ENCODE assay signal across 8 mouse cellular contexts in the genomic region with DNA sequence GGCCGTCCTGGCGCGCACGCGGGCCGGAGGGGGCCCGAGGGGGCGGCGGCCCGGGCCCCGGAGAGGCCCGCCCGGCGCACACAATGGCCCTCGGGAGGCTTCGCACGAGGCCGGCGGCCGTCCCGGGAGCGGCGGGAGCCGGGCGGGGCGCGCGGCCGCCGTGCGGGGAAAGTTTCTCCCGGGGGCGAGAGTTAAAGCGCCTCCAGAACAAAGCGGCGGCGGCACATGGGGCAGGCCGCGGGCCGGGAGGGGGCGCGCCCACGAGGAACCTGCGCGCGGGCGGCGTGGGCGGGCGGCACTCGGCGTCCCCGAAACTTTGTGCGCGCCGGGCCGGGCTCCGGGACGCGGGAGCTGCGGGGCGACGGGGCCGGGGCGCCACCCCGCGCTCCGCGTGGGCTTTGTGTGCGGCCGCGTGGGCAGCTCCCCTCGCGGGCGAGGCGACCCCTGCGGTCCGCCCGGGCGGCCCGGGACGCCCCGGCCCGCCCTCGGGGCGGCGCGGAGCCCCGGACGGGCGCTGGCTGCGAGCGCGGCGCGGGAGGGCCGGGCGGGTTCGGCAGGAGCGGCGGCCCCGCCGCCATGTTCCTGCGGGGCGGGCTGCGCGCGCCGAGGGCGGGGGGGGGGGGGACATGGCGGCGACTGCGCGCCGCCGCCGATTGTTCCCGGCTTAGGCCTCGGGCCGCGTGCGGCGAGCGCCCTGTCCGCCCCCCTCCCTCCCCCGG. TPM values are rescaled to one million over a fixed set of nuclear protein-coding genes. Genes with fewer than 3 reads are reported as not detected.
DNase-seq lines count a peak whose midpoint lies in the region; ATAC-seq and TF ChIP-seq lines count a peak whose summit lies in the region.

No protein-coding gene starts in this region.

- peaks cover 32% of the 10 kb centered on the region for H3K36me3 ChIP-seq in forebrain, embryonic 14.5 days (ENCODE audit: control insufficient read depth, insufficient read depth, low read length)
- peaks cover 15% of the 10 kb centered on the region for H3K36me3 ChIP-seq in hindbrain, embryonic 15.5 days
- H3K36me3 ChIP-seq in limb, embryonic 14.5 days (ENCODE audit: control insufficient read depth, insufficient read depth, low read length): peaks cover 35% of the 10 kb centered on the region
- H3K36me3 ChIP-seq in myocyte (ENCODE audit: control insufficient read depth, insufficient read depth): peaks cover 18% of the 10 kb centered on the region

- peak overlapping the region; percentile 98 for H3K9ac ChIP-seq in forebrain, embryonic 14.5 days (ENCODE audit: low read length)
- H3K9ac ChIP-seq in hindbrain, embryonic 15.5 days: peak overlapping the region; percentile 95
- H3K9ac ChIP-seq in limb, embryonic 14.5 days (ENCODE audit: low read depth, low read length, severe bottlenecking): peak overlapping the region; percentile 99

- peak; percentile 60 for ATAC-seq in forebrain, embryonic 14.5 days
- ATAC-seq in hindbrain, embryonic 15.5 days (ENCODE audit: low FRiP score, low read depth): peak; percentile 69
- ATAC-seq in limb, embryonic 14.5 days (ENCODE audit: low FRiP score, low read depth): peak; percentile 57

- H3K4me3 ChIP-seq in forebrain, embryonic 14.5 days (ENCODE audit: low read depth, low read length): peak overlapping the region; percentile 87
- H3K4me3 ChIP-seq in hindbrain, embryonic 15.5 days: peak overlapping the region; percentile 78
- peak overlapping the region; percentile 94 for H3K4me3 ChIP-seq in limb, embryonic 14.5 days (replicated peaks; ENCODE audit: low read length)
- H3K4me3 ChIP-seq in myocyte: peak overlapping the region; percentile 48

- 1% methylated on average over 39 of the region's 126 CpGs for WGBS in forebrain, embryonic 14.5 days
- under 1% methylated on average over 54 of the region's 126 CpGs for WGBS in hindbrain, embryonic 15.5 days
- WGBS in limb, embryonic 14.5 days: 0% methylated on average over 17 of the region's 126 CpGs

- peak overlapping the region; percentile 97 for H3ac ChIP-seq in myocyte (ENCODE audit: control insufficient read depth, insufficient read length)

- H3K27ac ChIP-seq in forebrain, embryonic 14.5 days (ENCODE audit: low read depth, low read length): peak overlapping the region; percentile 95
- H3K27ac ChIP-seq in hindbrain, embryonic 15.5 days (replicated peaks): peak overlapping the region; percentile 91
- peak overlapping the region; percentile 94 for H3K27ac ChIP-seq in limb, embryonic 14.5 days (replicated peaks; ENCODE audit: low read depth, low read length)

- peaks cover 16% of the 10 kb centered on the region for H3K4me1 ChIP-seq in forebrain, embryonic 14.5 days (ENCODE audit: control insufficient read depth, insufficient read depth, low read length)
- H3K4me1 ChIP-seq in hindbrain, embryonic 15.5 days (replicated peaks): peaks cover 37% of the 10 kb centered on the region
- H3K4me1 ChIP-seq in limb, embryonic 14.5 days (ENCODE audit: control insufficient read depth, insufficient read depth, low read length): peaks cover 13% of the 10 kb centered on the region

- peak overlapping the region; percentile 90 for H3K4me2 ChIP-seq in forebrain, embryonic 14.5 days (ENCODE audit: low read length)
- peak overlapping the region; percentile 95 for H3K4me2 ChIP-seq in hindbrain, embryonic 15.5 days
- peak overlapping the region; percentile 96 for H3K4me2 ChIP-seq in limb, embryonic 14.5 days (replicated peaks; ENCODE audit: low read depth, low read length, severe bottlenecking)
- H3K4me2 ChIP-seq in myocyte (ENCODE audit: low read depth): no peak overlapping the region

- no peak for TF ChIP-seq POLR2A in limb, embryonic 14.5 days (IDR thresholded peaks at IDR 0.05; ENCODE audit: borderline replicate concordance, extremely low read depth, insufficient read depth, insufficient read length)
- peak; percentile 59 for TF ChIP-seq POLR2A in myocyte (IDR thresholded peaks at IDR 0.05; ENCODE audit: insufficient read length, low read depth)

- no peaks in the 10 kb centered on the region for H3K27me3 ChIP-seq in forebrain, embryonic 14.5 days (replicated peaks; ENCODE audit: control insufficient read depth, insufficient read depth, low read length)
- peaks cover 5% of the 10 kb centered on the region; the same call in 1 of the 2 replicates for H3K27me3 ChIP-seq in hindbrain, embryonic 15.5 days
- no peaks in the 10 kb centered on the region; the same call in 1 of the 2 replicates for H3K27me3 ChIP-seq in limb, embryonic 14.5 days (ENCODE audit: control insufficient read depth, insufficient read depth, low read length)
- no peaks in the 10 kb centered on the region for H3K27me3 ChIP-seq in myocyte (ENCODE audit: control insufficient read depth, insufficient read depth, insufficient read length)

- peak; percentile 16 for DNase-seq in layer of hippocampus, adult 11-12 months (ENCODE audit: low spot score)
- DNase-seq in layer of hippocampus, adult 9-11 months: no peak
- DNase-seq in adrenal gland, postnatal 25 days: peak; percentile 40
- DNase-seq in forebrain, embryonic 14.5 days (ENCODE audit: low spot score): peak; percentile 37
- DNase-seq in limb, embryonic 14.5 days (ENCODE audit: low spot score): peak; percentile 39
- DNase-seq in testis, postnatal 10 days (ENCODE audit: low spot score): peak; percentile 74

- peaks cover 29% of the 10 kb centered on the region for H3K79me2 ChIP-seq in myocyte (ENCODE audit: control insufficient read depth, insufficient read depth)

- H3K9me3 ChIP-seq in forebrain, embryonic 14.5 days (replicated peaks; ENCODE audit: control insufficient read depth, low read length): no peaks in the 10 kb centered on the region
- H3K9me3 ChIP-seq in hindbrain, embryonic 15.5 days: no peaks in the 10 kb centered on the region
- no peaks in the 10 kb centered on the region for H3K9me3 ChIP-seq in limb, embryonic 14.5 days (ENCODE audit: control insufficient read depth, low read length)

TF ChIP-seq in myocyte, 11 proteins besides CTCF, POLR2A, EP300 and RAD21:
- TF ChIP-seq USF1 (IDR thresholded peaks at IDR 0.05; ENCODE audit: low read depth): no peak
- no peak for TF ChIP-seq MYOG (IDR thresholded peaks at IDR 0.05; ENCODE audit: control insufficient read depth in 1 of 3, insufficient read depth in 1 of 3, insufficient read length in 2 of 3, low read depth in 2 of 3)
- TF ChIP-seq TCF12 (IDR thresholded peaks at IDR 0.05; ENCODE audit: insufficient read depth, poor library complexity, severe bottlenecking): no peak
- no peak for TF ChIP-seq CEBPB (IDR thresholded peaks at IDR 0.05; ENCODE audit: insufficient read depth, poor library complexity, severe bottlenecking)
- no peak for TF ChIP-seq POLR2AphosphoS2 (IDR thresholded peaks at IDR 0.05; ENCODE audit: insufficient read length, low read depth)
- no peak for TF ChIP-seq TCF3 (IDR thresholded peaks at IDR 0.05; ENCODE audit: insufficient read length, low read depth)
- TF ChIP-seq SRF (IDR thresholded peaks at IDR 0.05; ENCODE audit: control insufficient read depth, insufficient read length, low read depth): no peak
- TF ChIP-seq E2F4 (IDR thresholded peaks at IDR 0.05; ENCODE audit: insufficient read depth): no peak
- no peak for TF ChIP-seq MAX (IDR thresholded peaks at IDR 0.05; ENCODE audit: low read depth)

RNA-seq across cellular contexts. Expression of gene Gpc5, which starts 50.5 kb away (rescaled TPM):
- total RNA-seq in adrenal gland, postnatal 25 days (2021): 4.8 and 5.1 TPM in 2 replicates
- 1.9 TPM in 2 replicates for polyA plus RNA-seq in forebrain, embryonic 14.5 days (2014; fragmentation: Nextera tagmentation; extraction: Ambion mirVana)
- polyA plus RNA-seq in hindbrain, embryonic 15.5 days (2015; fragmentation: Nextera tagmentation; extraction: Ambion mirVana): 9.8 and 9.9 TPM in 2 replicates
- 0.78 and 1.1 TPM in 2 replicates for polyA plus RNA-seq in limb, embryonic 14.5 days (2012; rRNA removed)
- polyA plus RNA-seq in limb, embryonic 14.5 days (2014; fragmentation: Nextera tagmentation; extraction: Ambion mirVana): 1.4 and 1.8 TPM in 2 replicates
- not detected for polyA plus RNA-seq in myocyte (2012; fragmentation: generic; extraction: Trizol)
